ENCODE assay signal across 18 mouse cellular contexts in genomic region chr6:18916021-18916420, GRCm38 (mm10). TPM values are rescaled to one million over a fixed set of nuclear protein-coding genes. Genes with fewer than 3 reads are reported as not detected.
A peak's percentile ranks its signal among the peaks of the same experiment; 100 is the strongest.
DNase-seq lines count a peak whose midpoint lies in the region; ATAC-seq and TF ChIP-seq lines count a peak whose summit lies in the region.
"Had no signal": no experiment of that assay in that cellular context is flagged by ENCODE, and none has a peak within 500 bp of the region (broad histone marks: within the 10 kb centered on the region; RNA-seq: fewer than 3 reads in every experiment).

No protein-coding gene starts in this region.

- no peak for ATAC-seq in kidney, postnatal 0 days (replicated peaks; ENCODE audit: low FRiP score, low read depth)
- ATAC-seq in embryonic facial prominence, embryonic 14.5 days (ENCODE audit: low read depth): no peak
- no peak for ATAC-seq in hindbrain, postnatal 0 days
- ATAC-seq: activated CD4-positive, CD25-positive, alpha-beta regulatory T cell, adult 4 months had no signal

- WGBS in kidney, postnatal 0 days: 38% methylated on average over 4 of the region's 4 CpGs
- 51% methylated on average over 4 of the region's 4 CpGs for WGBS in embryonic facial prominence, embryonic 14.5 days
- WGBS in hindbrain, postnatal 0 days: 41% methylated on average over 4 of the region's 4 CpGs
- WGBS in cerebellum, adult 2 months: 90% methylated on average over 4 of the region's 4 CpGs

- TF ChIP-seq POLR2A in brain, embryonic 14.5 days (IDR thresholded peaks at IDR 0.05; ENCODE audit: borderline replicate concordance, extremely low read depth, insufficient read depth, insufficient read length, poor library complexity, severe bottlenecking): no peak
- no peak for TF ChIP-seq POLR2A in cerebellum, adult 2 months (IDR thresholded peaks at IDR 0.05; ENCODE audit: borderline replicate concordance, insufficient read depth, low read length)

- no peaks in the 10 kb centered on the region for H3K4me1 ChIP-seq in kidney, postnatal 0 days (replicated peaks; ENCODE audit: insufficient read depth, low read length)
- no peaks in the 10 kb centered on the region for H3K4me1 ChIP-seq in embryonic facial prominence, embryonic 14.5 days (ENCODE audit: control insufficient read depth, insufficient read depth, low read length)
- H3K4me1 ChIP-seq in hindbrain, postnatal 0 days (ENCODE audit: insufficient read depth, low read length): no peaks in the 10 kb centered on the region
- no peaks in the 10 kb centered on the region for H3K4me1 ChIP-seq in cerebellum, adult 2 months (ENCODE audit: control insufficient read depth, insufficient read depth, low read length)
- H3K4me1 ChIP-seq: limb, embryonic 15.5 days had no signal

- peak; percentile 43 for DNase-seq in kidney, postnatal 0 days (ENCODE audit: low spot score)
- DNase-seq in kidney, adult 8-10 months: no peak
- DNase-seq in brain, embryonic 14.5 days (ENCODE audit: low read depth): peak; percentile 87
- peak; percentile 8 for DNase-seq in embryonic facial prominence, embryonic 14.5 days (ENCODE audit: low spot score)
- DNase-seq in hindbrain, postnatal 0 days (ENCODE audit: low spot score): peak; percentile 32
- DNase-seq in T-cell, adult 2 months (ENCODE audit: low spot score): no peak
- no peak for DNase-seq in cerebellum, adult 2 months
- DNase-seq: cerebellum, postnatal 25 days; heart, adult 11 months; lung, adult 18-20 months; right cerebral cortex, postnatal 25 days had no signal

- no peaks in the 10 kb centered on the region for H3K27me3 ChIP-seq in kidney, postnatal 0 days (ENCODE audit: insufficient read depth, low read length)
- H3K27me3 ChIP-seq in embryonic facial prominence, embryonic 14.5 days (replicated peaks; ENCODE audit: control insufficient read depth, insufficient read depth, low read length): no peaks in the 10 kb centered on the region
- no peaks in the 10 kb centered on the region for H3K27me3 ChIP-seq in hindbrain, postnatal 0 days (ENCODE audit: insufficient read depth, low read length)
- no peaks in the 10 kb centered on the region for H3K27me3 ChIP-seq in cerebellum, adult 2 months (ENCODE audit: control insufficient read depth, insufficient read depth, low read length)
- H3K27me3 ChIP-seq: limb, embryonic 15.5 days had no signal

- no peaks in the 10 kb centered on the region for H3K36me3 ChIP-seq in kidney, postnatal 0 days (ENCODE audit: insufficient read depth, low read length)
- no peaks in the 10 kb centered on the region for H3K36me3 ChIP-seq in embryonic facial prominence, embryonic 14.5 days (ENCODE audit: control insufficient read depth, insufficient read depth, low read length)
- no peaks in the 10 kb centered on the region for H3K36me3 ChIP-seq in hindbrain, postnatal 0 days (ENCODE audit: insufficient read depth, low read length)
- H3K36me3 ChIP-seq: limb, embryonic 15.5 days had no signal

- no peak for TF ChIP-seq CTCF in kidney, postnatal 0 days (IDR thresholded peaks at IDR 0.05; ENCODE audit: low read depth)
- no peak for TF ChIP-seq CTCF in brain, embryonic 14.5 days (IDR thresholded peaks at IDR 0.05; ENCODE audit: borderline replicate concordance, extremely low read depth, insufficient read depth, insufficient read length)
- TF ChIP-seq CTCF in hindbrain, postnatal 0 days (IDR thresholded peaks at IDR 0.05; ENCODE audit: low read depth): no peak
- no peak for TF ChIP-seq CTCF in cerebellum, adult 2 months (IDR thresholded peaks at IDR 0.05; ENCODE audit: borderline replicate concordance, insufficient read depth, low read depth, low read length)

- no peak overlapping the region for H3K4me3 ChIP-seq in kidney, postnatal 0 days (replicated peaks; ENCODE audit: low read depth, low read length)
- H3K4me3 ChIP-seq in embryonic facial prominence, embryonic 14.5 days (ENCODE audit: low read depth, low read length): no peak overlapping the region
- no peak overlapping the region for H3K4me3 ChIP-seq in hindbrain, postnatal 0 days (ENCODE audit: low read length)
- H3K4me3 ChIP-seq in cerebellum, adult 2 months (replicated peaks; ENCODE audit: insufficient read depth, low read depth, low read length): no peak overlapping the region
- H3K4me3 ChIP-seq: left cerebral cortex, adult 2 months; limb, embryonic 15.5 days had no signal

- H3K27ac ChIP-seq in kidney, postnatal 0 days: no peak overlapping the region
- H3K27ac ChIP-seq in embryonic facial prominence, embryonic 14.5 days (replicated peaks; ENCODE audit: low read depth, low read length): no peak overlapping the region
- no peak overlapping the region for H3K27ac ChIP-seq in hindbrain, postnatal 0 days
- H3K27ac ChIP-seq in cerebellum, adult 2 months (ENCODE audit: insufficient read depth, low read length): no peak overlapping the region
- H3K27ac ChIP-seq: left cerebral cortex, adult 2 months; limb, embryonic 15.5 days had no signal

- H3K9me3 ChIP-seq in kidney, postnatal 0 days (replicated peaks; ENCODE audit: low read length): no peaks in the 10 kb centered on the region
- H3K9me3 ChIP-seq in embryonic facial prominence, embryonic 14.5 days (ENCODE audit: control insufficient read depth, low read length): no peaks in the 10 kb centered on the region
- H3K9me3 ChIP-seq in hindbrain, postnatal 0 days (ENCODE audit: low read length): no peaks in the 10 kb centered on the region
- H3K9me3 ChIP-seq: limb, embryonic 15.5 days had no signal

- H3K9ac ChIP-seq in kidney, postnatal 0 days (ENCODE audit: low read depth, low read length): no peak overlapping the region
- H3K9ac ChIP-seq in embryonic facial prominence, embryonic 14.5 days (ENCODE audit: low read depth, low read length): no peak overlapping the region
- H3K9ac ChIP-seq in hindbrain, postnatal 0 days (replicated peaks; ENCODE audit: low read length): no peak overlapping the region
- H3K9ac ChIP-seq: limb, embryonic 15.5 days had no signal

- no peak overlapping the region for H3K4me2 ChIP-seq in kidney, postnatal 0 days (ENCODE audit: low read length)
- H3K4me2 ChIP-seq in embryonic facial prominence, embryonic 14.5 days (ENCODE audit: low read depth, low read length): no peak overlapping the region
- no peak overlapping the region for H3K4me2 ChIP-seq in hindbrain, postnatal 0 days (ENCODE audit: low read depth, low read length)
- H3K4me2 ChIP-seq: limb, embryonic 15.5 days had no signal

RNA-seq across cellular contexts. Expression of gene Ankrd7, which starts 49.9 kb away (rescaled TPM):
- not detected in 2 replicates for polyA plus RNA-seq in kidney, postnatal 0 days (2015; fragmentation: Nextera tagmentation; extraction: Ambion mirVana)
- 0.09 TPM in 1 of 2 replicates, not detected in the other for polyA plus RNA-seq in brain, embryonic 14.5 days (2012; rRNA removed)
- polyA plus RNA-seq in embryonic facial prominence, embryonic 14.5 days (2014; fragmentation: Nextera tagmentation; extraction: Ambion mirVana): not detected in 2 replicates
- not detected in 2 replicates for total RNA-seq in hindbrain, postnatal 0 days (2014; rRNA removed)
- polyA plus RNA-seq in hindbrain, postnatal 0 days (2015; fragmentation: Nextera tagmentation; extraction: Ambion mirVana): not detected in 2 replicates
- 0.17 and 0.23 TPM in 2 replicates for polyA plus RNA-seq in cerebellum, adult 2 months (2012; rRNA removed)
- total RNA-seq: left cerebral cortex, adult 2 months; monocyte, adult 5-6 weeks had no signal
- polyA plus RNA-seq: activated CD4-positive, CD25-positive, alpha-beta regulatory T cell, adult 4 months; heart, postnatal 0 days; intestine, embryonic 14.5 days; large intestine, adult 2 months had no signal

Comparison
In these comparisons a context has a peak if more than half of its experiments do, and no peak if none do; other contexts are left out.
1. DNase-seq: peak in kidney, postnatal 0 days (single experiment), brain, embryonic 14.5 days (single experiment), embryonic facial prominence, embryonic 14.5 days (single experiment) and hindbrain, postnatal 0 days (single experiment); none in kidney, adult 8-10 months (0 of 2), T-cell, adult 2 months (single experiment) and cerebellum, adult 2 months (0 of 2).